Mouse (Mus musculus): ENCODE measurements around the gene 4933406M09Rik.

4933406M09Rik gene

GRCm38 (mm10) chr1:134385666-134386065, at the start of gene 4933406M09Rik:
Gene 4933406M09Rik (plus strand): TSS chr1:134385940.
- no peak for DNase-seq (ENCODE audit: low spot score)

GRCm38 (mm10) chr1:134336958-134337710, 48.6 kb upstream of the 4933406M09Rik start:
- DNase-seq (ENCODE audit: low spot score): no peak

- no peak for DNase-seq (ENCODE audit: low spot score)
Observed at GRCm38 (mm10) chr1:134339162-134339561, 46.6 kb upstream of the 4933406M09Rik start.

GRCm38 (mm10) chr1:134339757-134340619, 45.8 kb upstream of the 4933406M09Rik start:
- no peak for DNase-seq (ENCODE audit: low spot score)

GRCm38 (mm10) chr1:134341641-134342277, 44.0 kb upstream of the 4933406M09Rik start:
- DNase-seq (ENCODE audit: low spot score): no peak

GRCm38 (mm10) chr1:134342278-134342664, 43.5 kb upstream of the 4933406M09Rik start:
- DNase-seq (ENCODE audit: low spot score): no peak

GRCm38 (mm10) chr1:134342781-134343310, 42.9 kb upstream of the 4933406M09Rik start:
- DNase-seq (ENCODE audit: low spot score): no peak

- no peak for DNase-seq (ENCODE audit: low spot score)
Observed at GRCm38 (mm10) chr1:134343567-134343966, 42.2 kb upstream of the 4933406M09Rik start.

- peak; percentile 80 for DNase-seq (ENCODE audit: low spot score)
Observed at GRCm38 (mm10) chr1:134344005-134344950, 41.5 kb upstream of the 4933406M09Rik start.

- DNase-seq (ENCODE audit: low spot score): no peak
Observed at GRCm38 (mm10) chr1:134345075-134345474, 40.7 kb upstream of the 4933406M09Rik start.

- DNase-seq (ENCODE audit: low spot score): no peak
Observed at GRCm38 (mm10) chr1:134347791-134348190, 37.9 kb upstream of the 4933406M09Rik start.

- no peak for DNase-seq (ENCODE audit: low spot score)
Observed at GRCm38 (mm10) chr1:134353326-134353725, 32.4 kb upstream of the 4933406M09Rik start.

GRCm38 (mm10) chr1:134357461-134357860, 28.3 kb upstream of the 4933406M09Rik start:
- DNase-seq (ENCODE audit: low spot score): no peak

- no peak for DNase-seq (ENCODE audit: low spot score)
Observed at GRCm38 (mm10) chr1:134360656-134361055, 25.1 kb upstream of the 4933406M09Rik start.

- no peak for DNase-seq (ENCODE audit: low spot score)
Observed at GRCm38 (mm10) chr1:134361195-134361856, 24.4 kb upstream of the 4933406M09Rik start.

GRCm38 (mm10) chr1:134361857-134362212, 23.9 kb upstream of the 4933406M09Rik start, which contains the start of gene Tmem183a:
Gene Tmem183a (minus strand): TSS chr1:134361979.
- DNase-seq (ENCODE audit: low spot score): peak; percentile 97

- no peak for DNase-seq (ENCODE audit: low spot score)
Observed at GRCm38 (mm10) chr1:134363194-134363593, 22.5 kb upstream of the 4933406M09Rik start.

- no peak for DNase-seq (ENCODE audit: low spot score)
Observed at GRCm38 (mm10) chr1:134365491-134365890, 20.2 kb upstream of the 4933406M09Rik start.

GRCm38 (mm10) chr1:134368777-134369337, 16.9 kb upstream of the 4933406M09Rik start:
- DNase-seq (ENCODE audit: low spot score): peak; percentile 72

- no peak for DNase-seq (ENCODE audit: low spot score)
Observed at GRCm38 (mm10) chr1:134374124-134374523, 11.6 kb upstream of the 4933406M09Rik start.

Data from urinary bladder, postnatal 25 days (tissue).